Mouse (Mus musculus) CH12.LX (cell line): ENCODE measurements at regions not wholly inside any gene's neighbourhood (a gene's known extent, or its start where the extent isn't known, plus 50 kb on each side); places are given as distances from the start of the nearest gene placed in this dataset.

Experiments
- DNase-seq: peaks from one replicate; pipeline ENCODE4 v3.0.0-alpha.2; 2013; ENCODE audit errors: extremely low read depth
- H3K27ac ChIP-seq: 2 replicates; pipeline ENCODE4 v1.5.1; 2012; ENCODE audit warnings: low read depth, mild to moderate bottlenecking, control low read depth, moderate library complexity; ENCODE audit not compliant: insufficient read depth
- H3K27me3 ChIP-seq: replicated peaks from 2 replicates; pipeline ENCODE3; 2012; ENCODE audit warnings: inconsistent platforms
- H3K36me3 ChIP-seq, 2 experiments: replicated peaks in 1 of 2; 2 replicates each; pipeline versions ENCODE3 to v1.6.1; 2012; ENCODE audit warnings: inconsistent platforms in 1 of 2, low read length in 1 of 2, mild to moderate bottlenecking in 1 of 2, mixed read lengths in 1 of 2, moderate library complexity in 1 of 2; ENCODE audit not compliant: control insufficient read depth in 1 of 2, insufficient read depth in 1 of 2
- H3K4me1 ChIP-seq, 2 experiments: 2 replicates each; pipeline ENCODE4 v1.6.1; 2012; ENCODE audit warnings: inconsistent platforms in 1 of 2, moderate library complexity in 1 of 2; ENCODE audit not compliant: insufficient read depth in 2 of 2, control insufficient read depth in 1 of 2
- H3K4me2 ChIP-seq: 2 replicates; pipeline ENCODE4 v1.6.1; 2012; ENCODE audit warnings: low read depth, mild to moderate bottlenecking, control low read depth; ENCODE audit not compliant: poor library complexity, insufficient read depth, severe bottlenecking
- H3K4me3 ChIP-seq, 3 experiments: fragments of 150-350 bp in 1 of 3; sonication (generic) in 1 of 3; replicated peaks in 1 of 3; 2 replicates each; pipeline versions ENCODE3 to v1.5.1; 2011 to 2012; ENCODE audit warnings: low read depth in 2 of 3, low read length in 2 of 3, mild to moderate bottlenecking in 2 of 3, moderate library complexity in 2 of 3, control low read depth in 1 of 3, improper control_type of control experiment in 1 of 3, inconsistent platforms in 1 of 3, mixed read lengths in 1 of 3; ENCODE audit not compliant: poor library complexity in 1 of 3
- H3K79me2 ChIP-seq: replicated peaks from 2 replicates; pipeline ENCODE4 v1.6.1; 2012; ENCODE audit warnings: mild to moderate bottlenecking, moderate library complexity; ENCODE audit not compliant: control insufficient read depth, poor library complexity, insufficient read depth, severe bottlenecking; ENCODE audit errors: extremely low read depth
- H3K9ac ChIP-seq: 2 replicates; pipeline ENCODE4 v1.6.1; 2012; ENCODE audit warnings: low read depth, mild to moderate bottlenecking, control low read depth, moderate library complexity; ENCODE audit not compliant: insufficient read depth
- H3K9me3 ChIP-seq: replicated peaks from 2 replicates; pipeline ENCODE3; 2012; ENCODE audit warnings: low read length, inconsistent platforms, mixed read lengths
- BHLHE40 ChIP-seq: IDR thresholded peaks from 2 replicates; pipeline ENCODE4 v1.6.1; 2011; ENCODE audit warnings: mild to moderate bottlenecking, low read depth, low read length, improper control_type of control experiment
- JUND ChIP-seq: conservative IDR thresholded peaks from 2 replicates; pipeline ENCODE4 v1.6.1; 2011; ENCODE audit warnings: low read depth, low read length, improper control_type of control experiment
- KAT2A ChIP-seq: IDR thresholded peaks from 2 replicates; pipeline ENCODE4 v1.6.1; 2012; ENCODE audit warnings: low read length, improper control_type of control experiment, inconsistent platforms; ENCODE audit not compliant: insufficient replicate concordance
- MEF2A ChIP-seq: IDR thresholded peaks from 2 replicates; pipeline ENCODE4 v1.6.1; 2014; ENCODE audit warnings: low read depth, mild to moderate bottlenecking, inconsistent platforms, low read length, improper control_type of control experiment, borderline replicate concordance
- MYC ChIP-seq: IDR thresholded peaks from 2 replicates; pipeline ENCODE4 v1.6.1; 2011; ENCODE audit warnings: low read depth, mild to moderate bottlenecking, improper control_type of control experiment, low read length
- NRF1 ChIP-seq: IDR thresholded peaks from 2 replicates; pipeline ENCODE4 v1.6.1; 2014; ENCODE audit warnings: low read depth, mild to moderate bottlenecking, inconsistent platforms, low read length, improper control_type of control experiment, moderate library complexity
- POLR2A ChIP-seq: IDR thresholded peaks from 2 replicates; pipeline ENCODE4 v1.6.1; 2011; ENCODE audit warnings: low read depth, mild to moderate bottlenecking, improper control_type of control experiment, low read length
- POLR2AphosphoS2 ChIP-seq: IDR thresholded peaks from 2 replicates; pipeline ENCODE4 v1.6.1; 2011; ENCODE audit warnings: low read depth, low read length, improper control_type of control experiment
- SMC3 ChIP-seq: IDR thresholded peaks from 2 replicates; pipeline ENCODE4 v1.6.1; 2011; ENCODE audit warnings: low read depth, low read length, improper control_type of control experiment
- TCF12 ChIP-seq: IDR thresholded peaks from 2 replicates; pipeline ENCODE4 v1.6.1; 2014; ENCODE audit warnings: low read depth, mild to moderate bottlenecking, inconsistent platforms, low read length, improper control_type of control experiment
- USF2 ChIP-seq: conservative IDR thresholded peaks from 2 replicates; pipeline ENCODE4 v1.6.1; 2011; ENCODE audit warnings: low read depth, low read length, improper control_type of control experiment
- ZKSCAN1 ChIP-seq: IDR thresholded peaks from 2 replicates; pipeline ENCODE4 v1.6.1; 2012; ENCODE audit warnings: low read depth, inconsistent platforms, low read length, improper control_type of control experiment, borderline replicate concordance
- dilution Hi-C: fragments of 300-500 bp; cut with MboI; formaldehyde crosslinking; loops from 2 replicates; pipeline ENCODE4 v1.14.3; 2020; ENCODE audit warnings: low sequenced_read_pairs; ENCODE audit not compliant: extremely low pct_unique_long_range_greater_than_20kb, extremely low pct_ligation_motif_present
- in situ Hi-C: fragments of 300-500 bp; cut with MboI; formaldehyde crosslinking; loops from 3 replicates; pipeline ENCODE4 v1.14.3; 2019; ENCODE audit warnings: low sequenced_read_pairs, low pct_ligation_motif_present, low pct_unique_long_range_greater_than_20kb, mixed read lengths

DNA sequence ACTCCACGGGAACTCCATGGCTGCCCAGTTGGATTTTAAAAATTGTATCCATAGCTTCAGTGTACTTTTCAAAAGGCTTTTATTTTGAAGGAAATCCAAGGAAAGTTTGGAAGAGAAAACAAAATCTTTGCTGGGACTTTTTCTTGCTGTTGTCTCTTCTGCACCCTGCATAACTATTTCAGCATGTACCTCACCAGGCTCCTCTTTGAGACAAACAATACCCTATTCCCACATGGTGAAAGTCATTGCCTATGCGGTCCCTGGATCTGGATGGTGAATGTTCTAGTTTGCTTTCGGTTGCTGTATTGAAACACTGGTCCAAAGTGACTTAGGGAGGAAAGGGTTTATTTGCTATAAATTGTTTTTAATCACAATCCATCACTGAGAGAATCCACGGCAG, 69.3 kb downstream of the C1d start:
- in situ Hi-C loops: no loop called here
- H3K9me3 ChIP-seq: no peaks in the 10 kb centered on the region
- TF ChIP-seq NRF1: no peak
- TF ChIP-seq USF2: no peak
- no peak for TF ChIP-seq JUND
- TF ChIP-seq TCF12: no peak
- TF ChIP-seq MYC: no peak
- no peak for TF ChIP-seq BHLHE40
- no peak for TF ChIP-seq POLR2A
- no peak for TF ChIP-seq ZKSCAN1
- TF ChIP-seq KAT2A: no peak
- TF ChIP-seq POLR2AphosphoS2: no peak
- TF ChIP-seq, all 38 proteins: peak for 0
- Histone ChIP-seq H3K9ac (no peak overlapping the region), H3K27ac (no peak overlapping the region), H3K4me2 (no peak overlapping the region), H3K27me3 (no peaks in the 10 kb centered on the region), H3K36me3 (no peaks in the 10 kb centered on the region), H3K4me1 (peaks cover 0 to 3% of the 10 kb centered on the region in 2 experiments; a peak in 2 of 4 replicates), H3K79me2 (no peaks in the 10 kb centered on the region), H3K4me3 (no peak overlapping the region)
- dilution Hi-C loops: no loop called here
- DNase-seq: no peak

DNA sequence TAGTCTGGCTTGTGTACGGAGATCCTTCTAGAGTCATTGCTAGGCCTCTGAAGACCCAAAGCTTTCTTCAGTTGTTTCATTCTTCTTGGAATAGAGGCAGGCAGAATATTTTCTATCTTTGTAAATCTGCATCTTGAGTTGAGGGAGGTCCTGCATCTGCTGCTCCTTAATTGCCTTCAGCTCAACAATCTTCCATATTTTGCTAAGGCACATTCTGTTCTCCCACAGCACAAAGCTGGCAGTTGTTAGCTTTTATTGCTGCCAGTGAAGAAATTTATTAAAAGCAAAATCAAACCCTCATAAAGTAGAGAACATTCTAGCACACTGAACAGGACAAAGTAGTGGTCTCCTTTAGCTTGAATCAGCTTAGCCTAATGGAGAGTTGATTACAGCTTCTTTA, 94.1 kb downstream of the C1d start:
- no peak for DNase-seq
- H3K36me3 ChIP-seq: no peaks in the 10 kb centered on the region
- no peaks in the 10 kb centered on the region for H3K4me1 ChIP-seq
- dilution Hi-C loops: no loop called here
- no peak overlapping the region for H3K4me3 ChIP-seq
- TF ChIP-seq BHLHE40 (no peak), MEF2A (no peak), SMC3 (no peak), NRF1 (no peak)
- H3K9me3 ChIP-seq: no peaks in the 10 kb centered on the region
- no peak overlapping the region for H3K4me2 ChIP-seq
- no peaks in the 10 kb centered on the region for H3K27me3 ChIP-seq
- no peak overlapping the region for H3K9ac ChIP-seq
- no peak overlapping the region for H3K27ac ChIP-seq
- in situ Hi-C loops: no loop called here
- H3K79me2 ChIP-seq: no peaks in the 10 kb centered on the region
